Mouse (Mus musculus) monocyte, adult 5-6 weeks (primary cell): ENCODE results near the gene 2010005H15Rik. TPM values are rescaled to one million over a fixed set of nuclear protein-coding genes. Genes with fewer than 3 reads are reported as not detected.
"Not testable (repeated sequence)": the region's sequence is repeated elsewhere in the genome, so short reads cannot be mapped to it uniquely, and the experiment has no call there.

Source experiments
- ATAC-seq: fragments of 153-309, 156-312 bp; replicated peaks from 2 replicates; pipeline ENCODE4 v1.8.0; 2017; ENCODE audit warnings: mild to moderate bottlenecking; ENCODE audit not compliant: low TSS enrichment, insufficient number of reproducible peaks, severe bottlenecking, poor library complexity, low FRiP score
- total RNA-seq: library from RNA; stranded (forward); fragments of 200-1000, 200-491, 200-594 nt; gene quantifications from 3 replicates; pipeline ENCODE4 v1.2.3, GENCODE M21; 2017

2010005H15Rik gene
- total RNA-seq, result not detected in 3 replicates

- ATAC-seq, result not testable (repeated sequence)
Measured at GRCm38 (mm10) chr16:36221168-36221567, at the start of gene 2010005H15Rik. Gene 2010005H15Rik, plus strand, starts transcription at chr16:36221468.

DNA sequence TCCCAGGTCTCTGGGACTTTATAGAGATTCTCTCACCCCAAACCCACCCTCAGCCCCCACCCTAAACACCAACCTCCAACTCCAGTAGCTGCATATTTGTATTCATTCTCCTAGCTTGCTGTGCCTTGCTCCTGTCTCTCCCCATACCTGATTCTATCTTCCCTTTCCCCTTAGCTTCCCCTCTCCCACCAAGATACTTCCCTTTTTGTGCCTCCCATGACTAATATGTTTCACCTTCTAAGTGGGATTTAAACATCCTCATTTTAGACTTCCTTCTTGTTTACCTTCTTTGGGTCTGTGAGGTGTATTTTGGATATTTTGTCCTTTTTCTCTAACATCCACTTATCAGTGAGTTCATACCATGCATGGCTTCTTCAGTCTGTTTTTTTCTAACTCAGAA lies 45.2 kb upstream of the 2010005H15Rik start:
- ATAC-seq, result no peak

DNA sequence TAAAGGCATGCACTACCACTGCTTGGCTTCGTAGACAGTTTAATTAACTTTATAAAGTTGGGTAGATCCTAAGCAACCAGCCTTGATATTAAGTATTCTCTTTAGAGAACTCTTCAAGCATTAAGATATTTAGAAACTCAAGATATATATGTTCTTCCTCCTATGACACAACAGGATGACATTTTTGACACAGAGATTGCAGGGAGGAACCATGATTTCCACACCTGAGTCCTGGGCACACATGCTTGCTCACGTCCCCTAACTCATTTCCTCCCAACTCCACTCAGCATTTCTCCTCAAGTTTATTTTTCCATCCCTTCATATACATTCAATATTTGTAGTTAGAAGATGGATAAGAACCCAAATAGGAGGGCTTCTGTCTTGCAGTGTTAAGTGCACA lies 41.4 kb upstream of the 2010005H15Rik start:
- ATAC-seq, result no peak

GRCm38 (mm10) chr16:36183912-36184311 lies 37.4 kb upstream of the 2010005H15Rik start, which contains the start of gene Gm5483:
Gene Gm5483, plus strand, starts transcription at chr16:36184212.
- not testable (repeated sequence) for ATAC-seq

- no peak for ATAC-seq
Measured at GRCm38 (mm10) chr16:36199226-36199625, 22.0 kb upstream of the 2010005H15Rik start.

DNA sequence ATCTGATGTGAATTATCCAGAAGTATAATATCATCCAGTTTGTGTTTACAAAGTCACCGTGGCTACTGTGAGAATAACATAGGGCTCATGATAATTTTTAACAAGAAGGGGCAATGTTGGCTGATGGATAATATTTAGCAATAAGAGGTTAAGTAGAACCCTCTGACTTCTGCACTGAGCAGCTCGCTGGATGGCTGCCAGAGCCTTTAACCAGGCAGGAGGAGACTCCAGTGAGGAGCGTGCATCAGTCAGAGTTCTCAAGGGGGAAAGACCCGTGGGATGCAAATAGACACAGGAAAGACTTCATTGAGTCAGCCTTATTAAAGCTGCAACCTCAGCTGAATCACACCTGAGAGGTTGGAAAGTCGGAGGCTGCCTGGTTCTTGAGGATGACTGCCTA lies 17.4 kb upstream of the 2010005H15Rik start:
- ATAC-seq, result no peak

- not testable (repeated sequence) for ATAC-seq
Measured at GRCm38 (mm10) chr16:36205684-36206083, 15.6 kb upstream of the 2010005H15Rik start.

DNA sequence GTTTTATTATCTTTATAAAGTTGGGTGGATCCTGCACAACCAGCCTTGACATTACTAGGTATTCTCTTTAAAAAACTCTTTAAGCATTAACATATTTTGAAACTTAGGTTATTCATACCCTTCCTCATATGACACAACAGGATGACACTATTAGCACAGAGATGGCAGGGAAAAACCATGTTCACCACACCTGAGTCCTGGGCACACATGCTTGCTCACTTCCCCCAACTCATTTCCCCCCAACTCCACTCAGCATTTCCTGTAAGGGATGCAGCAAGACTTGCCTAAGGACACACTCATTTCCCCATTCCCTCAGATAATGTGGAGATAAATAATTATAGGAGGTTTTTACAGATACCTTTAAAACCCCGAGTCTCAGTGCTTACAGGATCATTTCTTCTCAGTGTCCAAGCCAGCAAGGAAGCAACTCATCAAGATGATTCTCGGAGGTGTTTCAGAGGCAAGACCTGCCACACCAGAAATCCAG lies 11.3 kb upstream of the 2010005H15Rik start, which contains the start of gene Gm5416:
TSS of gene Gm5416 (plus strand) at position 437 of the 487 bp plus-strand sequence.
- no peak for ATAC-seq

DNA sequence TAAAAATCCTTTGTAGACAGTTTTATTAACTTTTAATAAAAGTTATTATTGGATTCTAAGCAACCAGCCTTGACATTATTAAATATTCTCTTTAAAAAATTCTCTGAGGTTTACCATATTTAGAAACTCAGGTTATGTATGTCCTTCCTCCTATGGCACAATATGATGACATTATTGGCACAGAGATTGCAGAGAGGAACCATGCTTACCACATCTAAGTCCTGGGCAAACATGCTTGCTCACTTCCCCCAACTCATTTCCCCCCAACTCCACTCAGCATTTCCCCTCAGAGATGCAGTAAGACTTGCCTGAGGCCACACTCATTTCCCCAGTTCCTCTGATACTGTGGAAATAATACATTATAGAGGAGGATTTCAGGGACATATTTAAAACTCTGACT lies 39.3 kb downstream of the 2010005H15Rik start:
- not testable (repeated sequence) for ATAC-seq

DNA sequence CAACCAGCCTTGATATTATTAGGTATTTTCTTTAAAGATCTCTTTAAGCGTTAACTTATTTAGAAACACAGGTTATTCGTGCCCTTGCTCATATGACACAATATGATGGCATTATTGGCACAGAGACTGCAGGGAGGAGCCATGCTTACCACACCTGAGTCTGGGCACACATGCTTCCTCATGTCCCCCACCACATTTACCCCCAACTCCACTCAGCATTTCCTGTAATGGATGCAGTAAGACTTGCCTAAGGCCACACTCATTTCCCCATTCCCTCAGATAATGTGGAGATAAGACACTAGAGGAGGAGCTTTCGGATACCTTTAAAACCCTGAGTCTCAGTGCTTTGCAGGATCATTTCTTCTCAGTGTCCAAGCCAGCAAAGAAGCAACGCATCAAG lies 55.5 kb downstream of the 2010005H15Rik start, which contains the start of gene Stfa1:
TSS of gene Stfa1 (plus strand) at position 156 of the 400 bp plus-strand sequence.
- ATAC-seq, result not testable (repeated sequence)

DNA sequence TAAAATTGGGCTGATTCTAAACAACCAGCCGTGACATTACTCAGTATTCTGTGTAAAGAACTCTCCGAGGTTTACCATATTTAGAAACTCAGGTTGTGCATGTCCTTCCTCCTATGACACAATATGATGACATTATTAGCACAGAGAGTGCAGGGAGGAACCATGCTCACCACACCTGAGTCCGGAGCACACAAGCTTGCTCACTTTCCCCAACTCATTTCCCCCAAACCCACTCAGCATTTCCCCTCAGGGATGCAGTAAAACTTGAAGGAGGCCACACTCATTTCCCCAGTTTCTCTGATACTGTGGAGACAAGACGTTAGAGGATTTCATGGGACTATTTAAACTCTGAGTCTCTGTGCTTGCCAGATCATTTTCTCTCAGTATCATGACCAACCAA lies 67.9 kb downstream of the 2010005H15Rik start:
- no peak for ATAC-seq

Other genes starting within 250 kb of the 2010005H15Rik start
- 68.3 to 93.7 TPM (median 75.3 TPM) in 3 replicates for gene Kpna1, start 242.7 kb upstream of the 2010005H15Rik start, total RNA-seq
- 10.3 to 16.4 TPM (median 12.5 TPM) in 3 replicates for gene Wdr5b, start 180.3 kb upstream of the 2010005H15Rik start, total RNA-seq
- 29.4 to 38.9 TPM (median 36.2 TPM) in 3 replicates for gene Fam162a, start 149.9 kb upstream of the 2010005H15Rik start, total RNA-seq
- 16.8 to 45.5 TPM (median 24.5 TPM) in 3 replicates for gene Ccdc58, start 149.8 kb upstream of the 2010005H15Rik start, total RNA-seq
- not detected in 3 replicates for gene Csta1, start 90.2 kb upstream of the 2010005H15Rik start, total RNA-seq
- gene Stfa2l1, start 64.7 kb upstream of the 2010005H15Rik start, total RNA-seq, result not detected in 3 replicates
- gene Gm5483, start 37.3 kb upstream of the 2010005H15Rik start, total RNA-seq, result not detected in 3 replicates
- gene Gm5416, start 11.1 kb upstream of the 2010005H15Rik start, total RNA-seq, result not detected in 3 replicates
- gene Stfa1, start 55.5 kb downstream of the 2010005H15Rik start, total RNA-seq, result not detected in 3 replicates
- not detected in 3 replicates for gene BC117090, start 112.9 kb downstream of the 2010005H15Rik start, total RNA-seq
- gene BC100530, start 146.3 kb downstream of the 2010005H15Rik start, total RNA-seq, result not detected in 3 replicates
- gene Stfa2, start 187.0 kb downstream of the 2010005H15Rik start, total RNA-seq, result not detected in 3 replicates
- gene Stfa3, start 233.9 kb downstream of the 2010005H15Rik start, total RNA-seq, result not detected in 3 replicates